Mouse (Mus musculus): ENCODE results near the gene H2al1h. TPM values are rescaled to one million over a fixed set of nuclear protein-coding genes. Genes with fewer than 3 reads are reported as not detected.

Gene H2al1h
- not detected for polyA plus RNA-seq (2012; fragmentation: generic; extraction: Trizol)

GRCm38 (mm10) chrX:11321192-11321591 lies at the start of gene H2al1h:
H2al1h (plus strand) TSS chrX:11321492.

DNA sequence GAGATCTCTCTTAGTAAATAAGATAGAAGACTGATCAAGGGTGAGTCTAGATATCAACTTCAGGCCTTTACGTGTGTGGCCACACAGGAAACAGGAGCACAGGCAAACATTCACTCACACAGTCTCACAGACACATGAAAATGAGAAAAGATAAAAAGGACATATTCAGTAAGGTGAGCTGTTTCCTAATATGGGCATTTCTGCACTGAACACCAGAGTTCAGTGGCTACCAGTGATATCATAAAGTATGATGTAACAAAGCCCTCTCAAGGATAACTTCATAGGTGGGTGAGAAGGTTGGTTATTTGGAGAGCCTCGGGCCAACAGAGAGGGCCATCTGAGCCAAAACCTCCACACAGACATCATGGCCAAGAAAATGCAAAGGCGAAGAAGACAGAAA lies 22.3 kb upstream of the H2al1h start, which contains the start of gene H2al1a:
H2al1a (plus strand) TSS at position 301 of the 400 bp plus-strand sequence.

GRCm38 (mm10) chrX:11302132-11302531 lies 19.2 kb upstream of the H2al1h start, which contains the start of gene H2al1b:
H2al1b (plus strand) TSS chrX:11302432.

GRCm38 (mm10) chrX:11305355-11305754 lies 15.9 kb upstream of the H2al1h start, which contains the start of gene H2al1c:
H2al1c (plus strand) TSS chrX:11305655.

GRCm38 (mm10) chrX:11308524-11308923 lies 12.8 kb upstream of the H2al1h start, which contains the start of gene H2al1d:
H2al1d (plus strand) TSS chrX:11308824.

DNA sequence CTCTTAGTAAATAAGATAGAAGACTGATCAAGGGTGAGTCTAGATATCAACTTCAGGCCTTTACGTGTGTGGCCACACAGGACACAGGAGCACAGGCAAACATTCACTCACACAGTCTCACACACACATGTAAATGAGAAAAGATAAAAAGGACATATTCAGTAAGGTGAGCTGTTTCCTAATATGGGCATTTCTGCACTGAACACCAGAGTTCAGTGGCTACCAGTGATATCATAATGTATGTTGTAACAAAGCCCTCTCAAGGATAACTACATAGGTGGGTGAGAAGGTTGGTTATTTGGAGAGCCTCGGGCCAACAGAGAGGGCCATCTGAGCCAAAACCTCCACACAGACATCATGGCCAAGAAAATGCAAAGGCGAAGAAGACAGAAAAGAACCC lies 9.7 kb upstream of the H2al1h start, which contains the start of gene H2al1e:
H2al1e (plus strand) TSS at position 301 of the 400 bp plus-strand sequence.

DNA sequence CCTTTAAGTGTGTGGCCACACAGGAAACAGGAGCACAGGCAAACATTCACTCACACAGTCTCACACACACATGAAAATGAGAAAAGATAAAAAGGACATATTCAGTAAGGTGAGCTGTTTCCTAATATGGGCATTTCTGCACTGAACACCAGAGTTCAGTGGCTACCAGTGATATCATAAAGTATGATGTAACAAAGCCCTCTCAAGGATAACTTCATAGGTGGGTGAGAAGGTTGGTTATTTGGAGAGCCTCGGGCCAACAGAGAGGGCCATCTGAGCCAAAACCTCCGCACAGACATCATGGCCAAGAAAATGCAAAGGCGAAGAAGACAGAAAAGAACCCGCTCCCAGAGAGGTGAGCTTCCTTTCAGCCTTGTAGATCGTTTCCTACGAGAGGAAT lies 6.4 kb upstream of the H2al1h start, which contains the start of gene H2al1f:
H2al1f (plus strand) TSS at position 301 of the 400 bp plus-strand sequence.

DNA sequence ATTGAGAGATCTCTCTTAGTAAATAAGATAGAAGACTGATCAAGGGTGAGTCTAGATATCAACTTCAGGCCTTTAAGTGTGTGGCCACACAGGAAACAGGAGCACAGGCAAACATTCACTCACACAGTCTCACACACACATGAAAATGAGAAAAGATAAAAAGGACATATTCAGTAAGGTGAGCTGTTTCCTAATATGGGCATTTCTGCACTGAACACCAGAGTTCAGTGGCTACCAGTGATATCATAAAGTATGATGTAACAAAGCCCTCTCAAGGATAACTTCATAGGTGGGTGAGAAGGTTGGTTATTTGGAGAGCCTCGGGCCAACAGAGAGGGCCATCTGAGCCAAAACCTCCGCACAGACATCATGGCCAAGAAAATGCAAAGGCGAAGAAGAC lies 3.3 kb upstream of the H2al1h start, which contains the start of gene H2al1g:
H2al1g (plus strand) TSS at position 301 of the 400 bp plus-strand sequence.

GRCm38 (mm10) chrX:11324359-11324758 lies 3.1 kb downstream of the H2al1h start, which contains the start of gene H2al1i:
H2al1i (plus strand) TSS chrX:11324659.

GRCm38 (mm10) chrX:11327522-11327921 lies 6.2 kb downstream of the H2al1h start, which contains the start of gene H2al1j:
H2al1j (plus strand) TSS chrX:11327822.

Other genes starting within 250 kb of the H2al1h start
- gene H2al1a, start 22.2 kb upstream of the H2al1h start, polyA plus RNA-seq (2012; fragmentation: generic; extraction: Trizol): not detected
- gene H2al1b, start 19.1 kb upstream of the H2al1h start, polyA plus RNA-seq (2012; fragmentation: generic; extraction: Trizol): not detected
- gene H2al1c, start 15.8 kb upstream of the H2al1h start, polyA plus RNA-seq (2012; fragmentation: generic; extraction: Trizol): not detected
- gene H2al1d, start 12.7 kb upstream of the H2al1h start, polyA plus RNA-seq (2012; fragmentation: generic; extraction: Trizol): not detected
- gene H2al1e, start 9.6 kb upstream of the H2al1h start, polyA plus RNA-seq (2012; fragmentation: generic; extraction: Trizol): not detected
- gene H2al1f, start 6.3 kb upstream of the H2al1h start, polyA plus RNA-seq (2012; fragmentation: generic; extraction: Trizol): not detected
- not detected for gene H2al1g, start 3.2 kb upstream of the H2al1h start, polyA plus RNA-seq (2012; fragmentation: generic; extraction: Trizol)
- not detected for gene H2al1i, start 3.2 kb downstream of the H2al1h start, polyA plus RNA-seq (2012; fragmentation: generic; extraction: Trizol)
- gene H2al1j, start 6.3 kb downstream of the H2al1h start, polyA plus RNA-seq (2012; fragmentation: generic; extraction: Trizol): not detected

Measured in C3H10T1/2 (cell line).